Mouse (Mus musculus) megakaryocyte, embryonic 14.5 days (primary cell): ENCODE results near the gene Gli2. TPM values are rescaled to one million over a fixed set of nuclear protein-coding genes. Genes with fewer than 3 reads are reported as not detected.

ENCODE experiments used
- H3K27me3 ChIP-seq: replicated peaks from 2 replicates; pipeline ENCODE3; 2012; ENCODE audit warnings: inconsistent platforms
- H3K36me3 ChIP-seq: replicated peaks from 2 replicates; pipeline ENCODE3; 2012; ENCODE audit warnings: low read length, inconsistent platforms, mixed read lengths
- H3K4me1 ChIP-seq: 2 replicates; pipeline ENCODE4 v1.6.1; 2012; ENCODE audit warnings: inconsistent platforms
- H3K4me3 ChIP-seq: replicated peaks from 2 replicates; pipeline ENCODE3; 2012; ENCODE audit warnings: moderate library complexity, mild to moderate bottlenecking, inconsistent platforms
- H3K9me3 ChIP-seq: 2 replicates; pipeline ENCODE4 v1.6.1; 2012; ENCODE audit warnings: inconsistent platforms
- FLI1 ChIP-seq: IDR thresholded peaks from 2 replicates; pipeline ENCODE4 v1.6.1; 2012; ENCODE audit warnings: low read length, inconsistent platforms, mixed read lengths
- GATA1 ChIP-seq: IDR thresholded peaks from 3 replicates; pipeline ENCODE4 v1.6.1; 2012; ENCODE audit warnings: mixed read lengths, low read length, inconsistent platforms, borderline replicate concordance
- polyA plus RNA-seq: library from polyadenylated mRNA; stranded (reverse); fragments of >175 nt; gene quantifications from 2 replicates; pipeline ENCODE4 v1.2.3, GENCODE M21; 2012; ENCODE audit warnings: low replicate concordance; ENCODE audit not compliant: insufficient read depth

Gene Gli2
- polyA plus RNA-seq, 1 experiment: not detected

DNA sequence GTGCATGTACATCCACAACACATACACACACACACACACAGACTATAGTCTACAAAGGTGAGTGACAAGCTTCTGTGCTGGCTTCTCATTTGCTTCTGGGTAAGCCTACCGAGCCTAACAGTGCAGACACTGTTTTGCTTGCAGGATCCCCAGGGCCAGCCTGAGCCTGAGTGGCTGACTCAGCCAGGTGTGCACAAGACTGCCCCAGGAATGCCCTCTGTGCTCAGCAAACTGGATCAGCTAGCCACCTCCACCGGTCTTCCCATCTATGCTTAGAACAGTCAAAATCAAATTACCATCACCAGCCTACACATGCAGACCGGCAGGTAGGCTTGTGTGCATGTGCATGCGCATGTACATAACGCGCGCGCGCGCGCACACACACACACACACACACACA, 97.6 kb downstream of the Gli2 start:
- Histone ChIP-seq H3K9me3 (peaks cover 9% of the 10 kb centered on the region; the same call in 1 of the 2 replicates), H3K27me3 (no peaks in the 10 kb centered on the region), H3K4me1 (no peaks in the 10 kb centered on the region), H3K36me3 (no peaks in the 10 kb centered on the region), H3K4me3 (no peak overlapping the region)
- no peak for TF ChIP-seq FLI1
- no peak for TF ChIP-seq GATA1

DNA sequence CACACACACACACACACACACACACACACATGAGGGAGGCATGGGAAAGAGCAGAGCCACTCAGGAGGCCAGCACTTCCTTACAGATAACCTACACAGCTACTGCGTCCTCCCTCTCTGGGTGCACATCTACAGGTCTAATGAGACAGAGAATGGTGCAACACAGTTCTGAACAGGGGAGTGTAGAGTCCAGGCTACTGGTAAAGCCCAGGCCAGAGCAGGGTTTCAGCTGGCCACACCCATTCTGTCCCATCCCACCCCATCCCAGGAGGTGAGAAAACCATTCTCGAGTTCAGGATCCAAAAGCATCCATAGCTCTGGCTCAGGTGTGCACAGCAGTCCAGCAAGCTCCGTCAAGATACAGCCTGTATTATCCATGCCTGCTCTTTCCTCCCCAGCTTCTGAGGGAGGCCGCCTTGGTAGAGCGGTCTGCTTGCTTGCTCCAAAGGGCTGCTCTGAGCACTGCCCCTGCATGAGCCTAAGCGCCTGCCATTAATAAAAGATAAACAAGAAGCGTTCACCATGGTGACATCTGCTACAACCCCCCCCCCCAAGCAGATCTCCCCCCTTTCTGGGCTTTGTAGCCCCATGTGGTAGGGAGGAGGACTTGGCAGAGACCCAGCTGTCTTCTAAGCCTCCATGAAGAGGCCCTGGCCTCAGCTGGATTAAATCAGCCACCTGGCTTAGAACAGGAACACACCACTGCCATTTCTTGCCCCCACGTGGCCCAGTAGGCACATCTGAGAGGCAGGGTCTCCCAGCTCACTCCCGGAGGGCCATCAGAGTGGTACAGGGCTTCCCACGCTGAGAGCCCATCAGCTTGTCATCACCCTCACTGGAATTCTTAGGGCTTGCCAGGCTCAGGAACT, 98.8 kb downstream of the Gli2 start:
- H3K9me3 ChIP-seq: peaks cover 19% of the 10 kb centered on the region; the same call in 1 of the 2 replicates

DNA sequence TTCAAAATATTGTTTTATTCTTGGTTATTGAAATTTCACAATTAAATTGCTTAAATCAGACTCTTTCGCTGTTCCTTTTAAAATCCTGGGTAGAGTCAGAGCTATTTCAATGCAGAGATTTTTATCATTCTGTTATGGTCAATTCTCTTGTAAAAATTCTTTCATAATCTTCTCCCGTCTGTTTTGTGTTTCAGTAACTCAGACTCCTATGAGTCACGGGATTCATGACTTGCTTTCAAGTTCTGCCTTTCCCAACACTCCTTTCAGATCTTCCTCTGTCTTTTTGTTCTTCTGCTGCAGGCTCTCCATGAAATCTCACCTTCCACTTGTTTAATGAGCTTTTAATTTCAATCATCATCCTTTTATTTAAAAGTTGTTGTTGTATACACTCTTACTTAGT, 100.4 kb downstream of the Gli2 start:
- H3K4me1 ChIP-seq: no peaks in the 10 kb centered on the region
- H3K9me3 ChIP-seq: peaks cover 31% of the 10 kb centered on the region
- H3K4me3 ChIP-seq: no peak overlapping the region
- no peaks in the 10 kb centered on the region for H3K36me3 ChIP-seq
- TF ChIP-seq GATA1: no peak
- no peak for TF ChIP-seq FLI1
- no peaks in the 10 kb centered on the region for H3K27me3 ChIP-seq

More for the DNA sequence above, 98.8 kb downstream of the Gli2 start:
- no peaks in the 10 kb centered on the region for H3K4me1 ChIP-seq
- H3K27me3 ChIP-seq: no peaks in the 10 kb centered on the region
- TF ChIP-seq FLI1: no peak
- no peak for TF ChIP-seq GATA1
- H3K36me3 ChIP-seq: no peaks in the 10 kb centered on the region
- H3K4me3 ChIP-seq: no peak overlapping the region

DNA sequence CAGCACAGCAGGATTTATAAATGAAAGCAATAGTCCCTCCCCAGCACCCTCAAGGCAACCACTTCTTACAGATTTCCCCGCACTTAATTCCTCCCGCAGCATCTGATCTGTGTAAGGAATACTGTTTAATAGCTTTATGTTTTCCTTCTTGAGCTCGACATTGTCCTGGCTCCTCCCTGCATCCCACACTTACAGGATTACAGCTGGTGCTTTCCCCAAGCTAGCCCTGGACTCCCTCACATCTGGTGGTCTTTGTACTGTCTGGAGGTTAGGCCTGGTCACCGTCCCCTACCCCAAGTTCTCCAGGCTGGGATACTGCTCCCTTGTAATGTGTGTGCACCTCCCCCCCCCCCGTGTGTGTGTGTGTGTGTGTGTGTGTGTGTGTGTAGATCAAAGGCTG, 101.1 kb downstream of the Gli2 start:
- no peaks in the 10 kb centered on the region for H3K27me3 ChIP-seq
- H3K4me3 ChIP-seq: no peak overlapping the region
- no peaks in the 10 kb centered on the region for H3K4me1 ChIP-seq
- H3K36me3 ChIP-seq: no peaks in the 10 kb centered on the region
- H3K9me3 ChIP-seq: peaks cover 33% of the 10 kb centered on the region
- TF ChIP-seq GATA1: no peak

DNA sequence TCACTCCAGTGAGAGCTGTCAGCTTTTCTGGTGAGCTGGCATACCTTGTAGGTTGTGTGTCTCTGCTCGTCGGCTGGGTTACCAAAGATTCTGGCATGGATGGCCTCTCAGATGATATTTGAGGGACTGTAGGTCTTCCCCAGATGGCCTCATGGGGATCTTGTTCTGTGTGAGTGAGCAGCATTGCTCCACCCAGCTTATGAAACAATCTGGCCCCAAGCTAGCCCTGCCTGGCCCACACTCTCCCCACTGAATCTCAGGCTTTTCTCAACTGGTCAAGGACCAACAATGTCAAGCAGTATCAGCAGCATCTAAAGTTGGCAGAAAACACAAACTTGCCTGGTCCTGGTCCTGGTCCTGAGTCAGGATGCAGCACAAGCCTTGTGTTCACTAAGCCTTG, 105.0 kb downstream of the Gli2 start:
- H3K4me1 ChIP-seq: no peaks in the 10 kb centered on the region
- no peak overlapping the region for H3K4me3 ChIP-seq
- no peaks in the 10 kb centered on the region for H3K36me3 ChIP-seq
- H3K27me3 ChIP-seq: no peaks in the 10 kb centered on the region
- TF ChIP-seq FLI1 (no peak), GATA1 (no peak)
- H3K9me3 ChIP-seq: peaks cover 44% of the 10 kb centered on the region

DNA sequence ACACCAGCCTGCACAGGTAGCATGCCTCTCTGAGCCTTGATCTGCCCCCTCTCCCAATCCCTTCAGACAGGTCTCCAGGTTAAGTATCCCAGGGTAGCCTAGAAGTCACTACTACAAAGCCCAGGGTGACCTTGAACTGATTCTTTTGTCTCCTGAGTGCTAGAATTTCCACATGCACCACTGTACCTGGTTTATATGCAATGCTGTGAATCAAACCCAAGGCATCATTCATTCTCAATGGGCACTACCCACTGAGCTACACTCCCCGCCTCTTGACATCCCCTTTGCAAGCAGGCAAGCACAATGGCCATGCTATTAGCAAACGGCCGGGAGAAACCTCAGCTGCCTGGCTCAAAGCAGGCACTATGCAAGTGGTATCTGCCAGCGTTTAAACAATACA, 106.2 kb downstream of the Gli2 start:
- Histone ChIP-seq H3K36me3 (no peaks in the 10 kb centered on the region), H3K4me3 (no peak overlapping the region), H3K9me3 (peaks cover 44% of the 10 kb centered on the region), H3K27me3 (no peaks in the 10 kb centered on the region), H3K4me1 (no peaks in the 10 kb centered on the region)
- TF ChIP-seq FLI1: no peak
- no peak for TF ChIP-seq GATA1

DNA sequence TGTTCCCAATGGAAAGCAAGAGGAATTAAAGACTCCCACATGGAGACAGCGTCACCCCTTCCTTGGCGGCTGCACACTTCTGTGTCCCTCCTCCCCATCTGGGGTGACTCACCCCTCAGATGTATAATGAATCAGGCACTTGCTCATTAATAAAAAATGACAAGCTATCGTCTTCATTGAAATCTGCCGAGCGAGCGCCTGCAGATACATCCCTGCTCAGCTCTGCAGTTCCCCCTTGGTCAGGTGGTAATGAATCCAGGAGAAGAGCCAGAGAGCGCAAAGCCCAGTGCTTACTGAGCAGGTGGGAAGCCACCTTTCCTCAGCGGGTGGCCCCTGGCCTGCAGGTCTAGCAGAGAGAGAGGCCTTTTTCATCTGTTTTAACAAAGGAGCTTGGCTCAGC, 112.1 kb downstream of the Gli2 start:
- H3K27me3 ChIP-seq: no peaks in the 10 kb centered on the region
- 0 out of 2 replicates have a peak, but pooled peaks cover 11% of the 10 kb centered on the region for H3K9me3 ChIP-seq
- TF ChIP-seq GATA1 (no peak), FLI1 (no peak)

DNA sequence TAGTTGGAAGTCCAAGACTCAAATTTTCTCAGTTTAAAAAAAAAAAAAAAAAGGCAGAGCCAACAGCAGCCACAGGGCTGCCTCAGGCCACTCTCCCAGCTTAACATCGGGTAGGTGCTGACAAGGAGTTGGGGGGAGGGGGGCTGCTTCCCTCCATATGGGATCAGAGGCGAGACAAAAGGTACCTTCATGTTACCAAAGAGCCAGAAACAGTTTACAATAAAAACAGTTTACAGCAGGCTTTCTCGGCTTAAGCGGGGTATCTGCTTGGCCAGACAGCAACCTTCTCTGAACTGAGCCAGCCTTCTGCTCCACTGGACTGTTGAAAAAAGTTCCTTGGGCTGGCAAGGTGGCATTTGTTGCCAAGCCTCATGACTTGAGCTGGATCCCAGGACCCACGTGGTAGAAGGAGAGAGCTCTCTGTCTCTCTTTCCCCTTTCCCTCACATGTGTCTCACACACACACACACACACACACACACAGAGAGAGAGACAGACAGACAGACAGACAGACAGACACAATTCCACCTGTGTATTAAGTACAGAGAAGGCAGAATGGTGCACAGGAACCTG, 113.1 kb downstream of the Gli2 start:
- H3K36me3 ChIP-seq: no peaks in the 10 kb centered on the region
- no peaks in the 10 kb centered on the region for H3K27me3 ChIP-seq
- no peak overlapping the region for H3K4me3 ChIP-seq
- TF ChIP-seq FLI1 (no peak), GATA1 (no peak)
- H3K9me3 ChIP-seq: 0 out of 2 replicates have a peak, but pooled peaks cover 7% of the 10 kb centered on the region
- no peaks in the 10 kb centered on the region for H3K4me1 ChIP-seq

More for the DNA sequence above, 112.1 kb downstream of the Gli2 start:
- Histone ChIP-seq H3K4me1 (no peaks in the 10 kb centered on the region), H3K4me3 (no peak overlapping the region), H3K36me3 (no peaks in the 10 kb centered on the region)

DNA sequence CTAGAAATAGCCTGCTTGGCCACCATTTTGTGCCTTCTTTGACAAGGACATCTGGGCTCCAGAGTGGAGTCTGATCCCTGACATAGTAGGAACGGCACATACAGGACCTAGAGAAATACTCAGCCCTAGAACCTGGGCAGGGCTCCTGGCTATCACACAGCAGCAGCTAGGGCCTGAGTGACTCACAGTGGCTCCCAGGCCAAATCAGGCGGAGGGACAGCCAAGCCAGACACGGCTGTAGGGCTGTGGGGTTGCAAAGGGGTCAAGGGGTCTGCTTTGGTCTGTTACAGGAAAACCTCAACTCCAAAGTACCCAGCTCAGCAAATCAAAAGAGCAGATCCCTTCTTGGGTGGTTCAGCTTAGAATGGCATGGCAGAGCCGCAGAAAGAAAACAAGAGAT, 115.2 kb downstream of the Gli2 start:
- Histone ChIP-seq H3K27me3 (no peaks in the 10 kb centered on the region), H3K36me3 (no peaks in the 10 kb centered on the region), H3K4me3 (no peak overlapping the region), H3K9me3 (no peaks in the 10 kb centered on the region), H3K4me1 (no peaks in the 10 kb centered on the region)
- TF ChIP-seq FLI1: no peak
- no peak for TF ChIP-seq GATA1

DNA sequence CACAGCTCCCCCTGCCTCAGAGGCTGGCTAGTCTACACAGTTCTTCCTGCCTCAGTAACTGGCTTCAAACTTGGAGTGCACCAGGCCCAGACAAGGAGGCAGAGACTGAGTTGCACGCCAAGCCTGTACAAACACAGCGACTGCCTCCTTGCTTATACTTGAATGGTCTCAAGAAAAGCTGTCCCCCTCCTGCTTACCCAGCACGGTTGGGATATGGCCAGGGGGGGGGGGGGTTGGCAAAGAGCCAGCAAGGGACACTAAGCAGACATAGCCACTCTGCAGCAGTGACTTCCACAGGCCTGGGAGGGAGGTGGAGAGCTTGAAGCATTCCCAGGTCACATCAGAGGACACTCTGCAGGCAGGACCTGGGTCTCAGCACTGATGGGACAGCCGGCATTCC, 117.3 kb downstream of the Gli2 start:
- Histone ChIP-seq H3K4me1 (no peaks in the 10 kb centered on the region), H3K9me3 (no peaks in the 10 kb centered on the region), H3K36me3 (no peaks in the 10 kb centered on the region), H3K4me3 (no peak overlapping the region), H3K27me3 (no peaks in the 10 kb centered on the region)
- TF ChIP-seq FLI1 (no peak), GATA1 (no peak)

DNA sequence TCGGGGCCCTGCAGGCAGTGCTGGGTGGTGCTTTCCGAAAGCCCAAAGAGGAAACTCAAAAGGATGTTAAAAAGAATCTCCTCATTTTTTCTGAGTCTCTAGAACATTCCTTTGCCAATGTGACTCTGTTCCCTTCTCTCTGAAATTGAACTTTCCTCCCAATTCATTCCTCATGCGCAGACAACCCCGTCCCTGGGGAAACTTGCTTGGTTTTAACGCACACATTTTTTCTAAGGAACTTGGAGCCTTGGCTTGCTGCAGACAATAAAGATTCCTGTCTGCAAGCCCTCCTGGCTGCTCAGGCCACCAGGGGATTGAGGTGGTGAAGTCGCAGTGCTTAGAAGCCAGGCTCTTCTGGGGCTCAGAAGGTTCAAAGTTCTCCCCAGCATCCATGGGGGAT, 117.9 kb downstream of the Gli2 start:
- no peak for TF ChIP-seq FLI1
- no peak for TF ChIP-seq GATA1
- Histone ChIP-seq H3K4me3 (no peak overlapping the region), H3K27me3 (no peaks in the 10 kb centered on the region), H3K9me3 (no peaks in the 10 kb centered on the region), H3K36me3 (no peaks in the 10 kb centered on the region), H3K4me1 (no peaks in the 10 kb centered on the region)
